Mouse (Mus musculus) G1E-ER4 (cell line): Measurements from ENCODE around the gene Clk1. TPM values are rescaled to one million over a fixed set of nuclear protein-coding genes. Genes with fewer than 3 reads are reported as not detected.

Experiments
- GATA1 ChIP-seq: IDR thresholded peaks from one replicate; pipeline ENCODE4 v1.8.0; 2012; ENCODE audit warnings: low read length, inconsistent platforms
- polyA plus RNA-seq: library from polyadenylated mRNA; stranded (reverse); fragments of >175 nt; gene quantifications from 2 replicates; pipeline ENCODE4 v1.2.3, GENCODE M21; 2012

The Clk1 gene
- 1.8 and 3.2 TPM in 2 replicates for polyA plus RNA-seq

DNA sequence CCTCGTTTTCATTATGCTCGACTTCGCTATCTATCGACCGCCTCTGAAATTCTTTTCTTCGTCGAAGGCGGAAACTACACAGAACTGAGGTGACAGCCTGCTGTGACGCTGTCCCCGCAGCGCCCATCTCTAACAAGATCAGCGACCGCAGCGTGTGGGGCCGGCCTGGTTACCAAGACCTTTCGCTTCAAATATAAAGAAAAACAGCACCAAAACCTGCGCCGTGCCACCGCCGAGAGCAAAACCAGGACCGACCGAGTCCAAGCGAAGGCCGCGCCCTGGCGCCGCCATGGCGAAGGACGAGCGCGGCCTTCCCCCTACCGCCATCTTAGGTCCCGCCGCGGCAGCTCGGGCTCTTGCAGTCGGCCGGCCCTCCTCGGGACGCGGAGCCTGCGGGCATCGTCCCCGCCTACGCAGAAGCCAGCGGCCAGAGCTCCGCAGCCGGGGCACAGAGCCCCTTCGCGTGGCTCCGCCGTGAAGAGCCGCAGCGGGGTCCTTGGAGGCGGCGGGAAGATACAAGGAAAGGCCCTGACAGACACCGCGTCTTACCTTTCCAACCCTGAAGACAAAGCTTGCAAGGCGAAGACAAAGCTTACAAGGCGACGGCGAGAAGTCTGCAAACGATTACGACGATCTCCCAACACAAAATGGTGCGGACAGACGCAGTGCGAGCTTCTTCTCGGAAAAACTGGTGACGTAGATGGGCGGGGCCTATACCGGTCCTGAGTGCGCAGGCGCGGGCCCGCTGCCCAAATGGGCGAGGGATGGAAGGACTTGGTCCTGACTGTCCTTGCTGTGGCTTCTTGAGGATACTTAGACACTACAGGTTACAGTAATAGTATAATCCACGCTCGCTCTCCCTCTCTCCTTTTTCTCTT lies at the start of gene Clk1:
Clk1 (minus strand) TSS at position 696 of the 878 bp plus-strand sequence.
- TF ChIP-seq GATA1: no peak

DNA sequence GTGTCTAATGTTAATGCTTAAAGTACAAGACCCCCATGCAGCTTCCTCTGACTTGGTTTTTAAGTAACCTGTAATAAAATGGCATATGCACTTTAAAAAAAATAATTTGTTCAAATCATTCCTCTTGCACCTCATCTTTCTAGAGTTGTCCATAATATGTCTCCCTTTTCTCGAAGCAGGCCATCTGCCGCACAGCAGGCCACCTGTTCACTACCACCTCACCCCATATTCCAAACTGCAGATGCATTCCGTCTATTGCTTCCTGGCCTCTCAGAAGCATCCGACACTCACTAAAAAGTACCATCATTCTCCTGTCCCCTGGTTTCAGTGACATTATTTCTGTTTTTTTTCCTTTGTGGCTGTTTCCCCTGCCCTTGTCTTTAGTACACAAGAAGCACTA lies 41.7 kb upstream of the Clk1 start:
- TF ChIP-seq GATA1: no peak

DNA sequence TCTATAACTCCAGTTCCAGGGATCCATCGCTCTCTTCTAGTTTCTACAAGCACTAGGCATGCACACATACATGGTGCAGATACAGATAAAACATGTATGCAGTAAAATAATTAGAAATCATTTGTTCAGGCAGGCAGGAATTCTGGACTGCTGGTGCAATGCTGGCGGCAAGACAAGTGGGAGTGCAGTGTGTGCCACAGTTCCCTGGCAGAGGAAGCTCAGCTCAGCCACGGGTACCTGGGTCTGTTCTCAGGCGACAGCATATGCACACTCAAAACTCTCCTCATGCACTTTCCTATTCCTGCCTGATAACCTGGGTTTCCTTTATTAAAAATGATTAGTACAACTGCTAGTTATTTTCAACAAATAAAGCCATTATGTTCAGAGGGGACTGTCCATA lies 41.2 kb upstream of the Clk1 start:
- TF ChIP-seq GATA1: no peak

GRCm38 (mm10) chr1:58463935-58464334 lies 40.1 kb upstream of the Clk1 start:
- no peak for TF ChIP-seq GATA1

GRCm38 (mm10) chr1:58460566-58460965 lies 36.7 kb upstream of the Clk1 start:
- TF ChIP-seq GATA1: no peak

- no peak for TF ChIP-seq GATA1
These were observed 35.0 kb upstream of the Clk1 start for GRCm38 (mm10) chr1:58458867-58459266.

DNA sequence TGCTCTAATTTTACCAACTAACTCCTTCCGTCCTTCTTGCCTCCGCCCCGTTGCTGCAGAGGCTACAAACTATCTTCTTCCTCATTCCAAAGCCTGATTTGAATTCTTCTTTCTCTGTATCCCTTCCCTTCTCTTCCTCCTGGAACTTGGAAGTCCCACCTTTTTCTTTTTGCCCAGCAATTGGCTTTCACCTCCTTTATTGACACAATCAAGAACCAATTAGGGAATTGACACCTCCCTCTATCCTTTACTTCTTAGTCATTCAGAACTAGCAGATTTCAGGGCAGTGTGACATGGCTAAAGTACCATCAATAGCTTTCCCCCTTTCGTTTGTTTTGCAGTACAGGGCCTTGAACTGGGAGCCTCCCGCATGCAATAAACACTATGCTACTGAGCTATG lies 34.3 kb upstream of the Clk1 start:
- TF ChIP-seq GATA1: no peak

- TF ChIP-seq GATA1: no peak
These were observed 30.4 kb upstream of the Clk1 start for GRCm38 (mm10) chr1:58454316-58454715.

DNA sequence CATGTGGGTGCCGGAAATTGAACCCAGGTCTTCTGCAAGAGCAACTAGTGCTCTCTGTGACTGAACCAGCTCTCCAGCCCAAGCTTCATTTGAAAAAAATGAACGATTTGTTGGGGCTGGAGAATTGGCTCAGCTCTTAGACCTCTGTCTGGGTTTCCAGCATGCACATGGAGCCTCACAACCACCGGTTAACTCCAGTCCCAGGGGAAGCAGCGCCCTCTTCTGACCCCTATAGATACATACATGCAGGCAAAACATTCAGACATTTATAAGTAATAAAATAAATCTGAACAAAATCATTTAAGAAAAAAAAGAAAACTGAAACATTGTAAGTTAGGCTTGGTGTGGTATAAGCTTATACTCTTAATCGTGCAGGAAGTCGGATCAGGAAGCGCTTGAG lies 24.5 kb upstream of the Clk1 start:
- no peak for TF ChIP-seq GATA1

DNA sequence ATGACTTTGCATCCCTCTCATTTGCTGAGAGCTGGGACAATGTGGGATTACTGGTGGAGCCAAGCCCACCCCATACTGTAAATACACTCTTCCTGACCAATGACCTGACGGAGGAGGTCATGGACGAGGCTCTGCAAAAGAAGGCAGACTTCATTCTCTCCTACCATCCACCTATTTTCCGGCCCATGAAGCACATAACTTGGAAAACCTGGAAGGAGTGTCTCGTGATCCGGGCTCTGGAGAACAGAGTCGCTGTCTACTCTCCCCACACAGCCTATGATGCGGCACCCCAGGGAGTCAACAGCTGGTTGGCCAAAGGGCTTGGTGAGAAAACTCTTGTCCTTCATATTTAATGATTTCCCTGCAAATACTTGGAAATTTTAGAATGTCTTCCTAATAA lies 23.9 kb upstream of the Clk1 start:
- no peak for TF ChIP-seq GATA1

DNA sequence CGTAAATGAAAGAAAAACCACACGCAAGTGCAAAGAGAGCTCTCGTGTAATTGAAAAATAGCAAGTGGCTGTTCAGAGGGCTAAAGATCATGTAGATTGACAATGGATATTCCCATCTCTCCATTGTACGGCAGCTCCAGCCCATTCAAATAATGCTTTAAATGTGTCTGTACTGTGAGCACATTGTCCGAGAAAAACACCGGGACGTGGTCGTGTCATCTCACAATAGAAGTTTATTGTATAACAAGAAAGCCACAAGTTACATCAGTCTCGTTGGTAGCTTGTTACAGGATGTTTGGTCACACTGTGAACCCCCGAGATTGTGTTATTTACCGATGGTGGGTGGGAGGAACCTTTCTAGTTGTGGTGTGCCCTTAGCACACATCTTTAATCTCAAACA lies 22.0 kb upstream of the Clk1 start:
- no peak for TF ChIP-seq GATA1

DNA sequence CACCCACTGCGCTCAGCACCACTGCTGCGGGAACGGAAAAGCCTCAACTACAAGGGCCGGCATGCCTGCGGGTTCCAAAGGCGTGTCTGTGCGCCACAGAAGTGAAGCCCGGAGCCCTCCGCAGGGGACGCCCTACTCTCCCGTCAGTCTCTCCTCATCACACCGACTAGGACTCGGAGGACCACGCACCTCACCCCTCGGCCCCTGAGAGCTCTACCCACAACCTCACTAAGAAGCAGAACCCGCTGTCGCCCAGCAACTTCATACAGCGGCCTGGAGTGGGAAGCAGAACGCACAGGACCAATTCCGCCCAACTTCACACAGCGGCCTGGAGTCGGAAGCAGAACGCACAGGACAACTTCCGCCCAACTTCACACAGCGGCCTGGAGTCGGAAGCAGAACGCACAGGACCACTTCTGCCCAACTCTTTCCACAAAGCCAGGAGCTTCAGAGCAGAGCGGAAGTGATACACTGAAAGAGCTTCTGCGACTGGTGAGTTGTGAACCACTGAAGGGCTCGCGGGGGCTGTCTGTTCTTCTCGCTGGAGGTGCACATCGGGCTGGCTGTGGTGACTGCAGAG lies 21.4 kb upstream of the Clk1 start, which contains the start of the genes Nif3l1 and Ppil3:
Nif3l1 (plus strand) TSS at position 9 of the 580 bp plus-strand sequence.
Ppil3 (minus strand) TSS at position 344 of the 580 bp plus-strand sequence.
- TF ChIP-seq GATA1: no peak

DNA sequence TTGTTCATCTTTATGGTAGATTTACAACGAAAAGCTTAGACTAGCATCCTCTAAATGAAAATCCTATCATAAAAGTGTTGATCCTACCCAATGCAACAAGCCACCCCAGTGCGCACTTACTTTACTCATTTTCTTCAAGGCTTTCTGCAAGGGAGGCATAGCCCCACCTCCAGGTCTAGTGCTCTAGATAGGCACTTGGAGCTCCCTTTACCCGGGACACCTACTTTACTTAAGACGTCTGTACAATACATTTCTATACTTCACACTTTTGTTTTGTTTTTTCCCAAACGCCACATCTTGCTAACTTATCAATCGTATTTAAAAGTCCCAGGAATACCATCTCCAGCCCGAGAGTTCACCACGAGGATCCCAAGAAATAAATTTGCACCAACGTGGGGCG lies 20.8 kb upstream of the Clk1 start:
- TF ChIP-seq GATA1: no peak

DNA sequence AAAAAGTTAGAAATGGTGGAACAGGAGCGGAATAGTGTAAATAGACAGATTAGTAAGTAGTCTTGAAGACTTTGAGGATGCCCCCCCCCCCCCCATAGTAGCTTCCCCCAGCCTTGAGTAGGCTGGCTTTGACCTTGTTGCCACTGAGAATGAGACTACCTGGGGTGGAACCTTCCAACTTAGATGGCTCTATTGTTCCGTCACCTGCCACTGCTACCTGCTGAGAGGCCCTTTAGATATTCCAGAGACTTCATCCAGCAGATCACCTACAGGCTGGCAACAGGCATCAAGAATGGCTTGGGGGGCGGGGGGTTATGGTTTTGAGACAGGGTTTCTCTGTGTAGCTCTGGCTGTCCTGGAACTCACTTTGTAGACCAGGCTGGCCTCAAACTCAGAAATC lies 685 bp upstream of the Clk1 start:
- no peak for TF ChIP-seq GATA1

DNA sequence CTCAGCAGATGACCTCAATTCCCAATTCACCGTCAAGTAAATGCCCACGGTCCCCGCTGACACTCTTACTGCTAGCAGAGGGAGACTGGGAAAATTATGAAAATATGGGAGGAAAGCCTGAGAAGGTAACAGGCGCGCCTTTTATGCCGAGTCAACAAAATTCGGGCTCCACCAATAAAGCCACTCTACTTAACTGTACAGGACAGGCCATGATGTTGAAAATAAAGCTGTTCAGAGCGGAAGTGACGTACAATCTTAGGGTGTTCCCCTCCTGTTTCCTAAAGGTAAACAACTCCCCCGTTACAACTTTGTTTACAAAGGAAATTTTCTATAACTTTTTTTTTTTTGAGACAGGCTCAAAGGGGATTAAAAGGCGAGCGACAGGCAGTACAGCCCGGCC lies 987 bp downstream of the Clk1 start:
- no peak for TF ChIP-seq GATA1

- TF ChIP-seq GATA1: no peak
These were observed 2.9 kb downstream of the Clk1 start for GRCm38 (mm10) chr1:58420961-58421360.

GRCm38 (mm10) chr1:58420032-58420431 lies 3.8 kb downstream of the Clk1 start:
- no peak for TF ChIP-seq GATA1
